Mouse (Mus musculus) kidney, adult 2 months (tissue): ENCODE measurements around the gene Pcyox1.

Source experiments
- CTCF ChIP-seq: fragments of 200-500 bp; conservative IDR thresholded peaks from 2 replicates; pipeline ENCODE4 v1.5.1; 2011; ENCODE audit warnings: low read depth, mild to moderate bottlenecking, control low read depth, low read length, moderate library complexity, mixed read lengths; ENCODE audit not compliant: insufficient read depth, insufficient read length
- POLR2A ChIP-seq: fragments of 200-500 bp; IDR thresholded peaks from one replicate; pipeline ENCODE4 v1.6.1; 2011; ENCODE audit warnings: low read depth, low read length, control low read depth

DNA sequence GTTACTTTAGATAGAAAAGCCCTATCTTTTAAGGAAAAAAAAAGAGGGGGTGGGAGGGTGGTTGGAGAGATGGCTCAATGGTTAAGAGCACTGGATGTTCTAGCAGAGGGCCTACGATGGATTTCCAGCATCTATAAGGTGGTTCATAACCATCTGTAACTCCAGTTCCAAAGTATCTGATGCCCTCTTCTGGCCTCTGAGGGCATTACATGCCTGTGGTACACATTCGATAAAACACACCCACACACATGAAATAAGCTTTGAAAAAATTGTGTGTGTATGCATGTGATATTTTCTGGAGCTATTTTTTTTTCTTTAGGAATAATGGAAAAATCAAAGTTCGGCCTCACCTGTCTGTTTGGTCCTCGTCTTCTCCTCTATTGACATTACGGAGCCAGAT lies 5.6 kb downstream of the Pcyox1 start:
- TF ChIP-seq POLR2A (no peak), CTCF (no peak)
